12 mouse cellular contexts compared by ENCODE assay signal in the genomic region with DNA sequence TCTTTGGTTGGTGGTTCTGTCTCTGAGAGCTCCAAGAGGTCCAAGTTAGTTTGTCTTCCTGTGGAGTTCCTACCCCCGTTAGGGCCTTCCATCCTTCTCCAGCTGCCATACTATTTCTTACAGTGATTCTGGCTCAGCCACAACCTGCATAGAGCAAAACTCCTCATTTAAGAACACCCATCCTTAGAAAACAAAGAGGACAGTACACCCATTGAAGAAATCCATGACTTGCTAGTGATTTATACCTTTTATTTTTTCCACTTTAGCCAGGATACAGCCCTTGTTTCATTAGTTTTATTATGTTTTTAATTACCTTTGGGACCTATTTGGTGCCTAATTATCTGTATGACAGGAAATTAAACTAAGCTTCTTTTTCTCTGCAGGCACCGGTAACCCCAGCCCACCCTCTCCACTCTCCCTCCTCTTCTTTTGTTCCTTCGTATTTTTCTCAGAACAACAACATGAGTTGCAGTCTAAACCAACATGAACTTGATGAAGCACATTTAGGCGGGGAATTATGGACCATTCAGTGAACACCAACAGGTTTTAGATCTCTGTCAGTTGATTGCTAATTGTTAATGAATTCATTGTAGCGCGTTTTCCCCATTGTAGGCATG.
"Had no signal": no experiment of that assay in that cellular context is flagged by ENCODE, and none has a peak within 500 bp of the region (broad histone marks: within the 10 kb centered on the region; RNA-seq: fewer than 3 reads in every experiment).

No protein-coding gene starts in this region.

- ATAC-seq: midbrain, embryonic 16.5 days had no signal

- H3K27me3 ChIP-seq: limb, embryonic 13.5 days; midbrain, embryonic 12.5 days had no signal

- H3K4me2 ChIP-seq: limb, embryonic 13.5 days; midbrain, embryonic 12.5 days had no signal

- DNase-seq: kidney, adult 8-10 months; kidney, postnatal 36 days; left cerebral cortex, postnatal 4 days; lung, adult 18-20 months; right cerebral cortex, postnatal 4 days; spleen, adult 18-20 months; thymus, adult 2 months; thymus, postnatal 25 days had no signal

- H3K27ac ChIP-seq: limb, embryonic 13.5 days; liver, embryonic 14.5 days; midbrain, embryonic 12.5 days had no signal

- H3K9ac ChIP-seq: limb, embryonic 13.5 days; liver, embryonic 14.5 days; midbrain, embryonic 12.5 days had no signal

- H3K4me1 ChIP-seq: limb, embryonic 13.5 days had no signal

- H3K36me3 ChIP-seq: limb, embryonic 13.5 days; midbrain, embryonic 12.5 days had no signal

- H3K4me3 ChIP-seq: limb, embryonic 13.5 days; midbrain, embryonic 12.5 days had no signal

- H3K9me3 ChIP-seq: limb, embryonic 13.5 days; midbrain, embryonic 12.5 days had no signal
